In the genomic region with DNA sequence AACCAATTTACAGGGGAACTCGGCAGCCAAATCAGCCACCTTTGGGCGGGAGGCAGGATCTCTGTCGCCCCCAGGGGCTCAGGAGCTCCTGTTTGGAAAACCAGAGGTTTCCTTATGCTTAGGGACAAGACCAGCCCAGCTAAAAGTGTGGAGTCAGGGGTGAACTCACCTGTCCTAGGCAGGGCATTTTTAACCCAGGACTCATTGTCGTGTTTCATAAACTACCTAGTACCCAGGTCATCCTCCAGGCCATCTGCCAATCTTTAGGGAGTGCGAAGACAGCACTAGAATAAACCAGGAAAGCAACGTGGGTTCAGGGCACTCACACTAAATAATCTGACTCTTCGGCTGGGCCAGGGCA, we compare ENCODE assay signal across 9 mouse cellular contexts.
DNase-seq lines count a peak whose midpoint lies in the region; ATAC-seq lines count a peak whose summit lies in the region.
"Had no signal": no experiment of that assay in that cellular context is flagged by ENCODE, and none has a peak within 500 bp of the region (broad histone marks: within the 10 kb centered on the region; RNA-seq: fewer than 3 reads in every experiment).

No protein-coding gene starts in this region.

- 0 out of 2 replicates have a peak overlapping the region, but pooled peaks have one; percentile 8 for H3K4me3 ChIP-seq in heart, embryonic 11.5 days (ENCODE audit: low read depth, low read length)
- H3K4me3 ChIP-seq in lung, embryonic 16.5 days (ENCODE audit: low read length), result no peak overlapping the region; the same call in 1 of the 2 replicates
- no peak overlapping the region for H3K4me3 ChIP-seq in forebrain, embryonic 15.5 days
- H3K4me3 ChIP-seq in midbrain, embryonic 13.5 days (replicated peaks), result no peak overlapping the region

- no peak overlapping the region for H3K27ac ChIP-seq in heart, embryonic 11.5 days (ENCODE audit: low read depth, low read length)
- H3K27ac ChIP-seq in lung, embryonic 16.5 days (ENCODE audit: low read length), result no peak overlapping the region
- H3K27ac ChIP-seq in forebrain, embryonic 15.5 days (replicated peaks), result no peak overlapping the region
- H3K27ac ChIP-seq in midbrain, embryonic 13.5 days, result no peak overlapping the region
- H3K27ac ChIP-seq: macrophage had no signal

- H3K27me3 ChIP-seq in heart, embryonic 11.5 days (ENCODE audit: control insufficient read depth, insufficient read depth, low read length), result no peaks in the 10 kb centered on the region
- no peaks in the 10 kb centered on the region for H3K27me3 ChIP-seq in lung, embryonic 16.5 days (ENCODE audit: control insufficient read depth, insufficient read depth, low read depth, low read length)
- no peaks in the 10 kb centered on the region for H3K27me3 ChIP-seq in forebrain, embryonic 15.5 days
- peaks cover 4% of the 10 kb centered on the region; the same call in 1 of the 2 replicates for H3K27me3 ChIP-seq in midbrain, embryonic 13.5 days

- no peaks in the 10 kb centered on the region for H3K36me3 ChIP-seq in heart, embryonic 11.5 days (ENCODE audit: control insufficient read depth, insufficient read depth, low read length)
- H3K36me3 ChIP-seq in lung, embryonic 16.5 days (ENCODE audit: control insufficient read depth, insufficient read depth, low read length), result no peaks in the 10 kb centered on the region
- H3K36me3 ChIP-seq in forebrain, embryonic 15.5 days, result no peaks in the 10 kb centered on the region
- H3K36me3 ChIP-seq in midbrain, embryonic 13.5 days, result no peaks in the 10 kb centered on the region

- peak overlapping the region; percentile 44; the same call in 1 of the 2 replicates for H3K4me2 ChIP-seq in heart, embryonic 11.5 days
- peak overlapping the region; percentile 43 for H3K4me2 ChIP-seq in lung, embryonic 16.5 days (ENCODE audit: low read depth, low read length)
- 0 out of 2 replicates have a peak overlapping the region, but pooled peaks have one; percentile 28 for H3K4me2 ChIP-seq in forebrain, embryonic 15.5 days (replicated peaks)
- peak overlapping the region; percentile 34 for H3K4me2 ChIP-seq in midbrain, embryonic 13.5 days (replicated peaks)

- H3K9me3 ChIP-seq in heart, embryonic 11.5 days (replicated peaks; ENCODE audit: control insufficient read depth, low read length), result no peaks in the 10 kb centered on the region
- no peaks in the 10 kb centered on the region for H3K9me3 ChIP-seq in lung, embryonic 16.5 days (ENCODE audit: control insufficient read depth, low read length)
- no peaks in the 10 kb centered on the region for H3K9me3 ChIP-seq in forebrain, embryonic 15.5 days
- H3K9me3 ChIP-seq in midbrain, embryonic 13.5 days, result no peaks in the 10 kb centered on the region

- H3K9ac ChIP-seq in heart, embryonic 11.5 days (ENCODE audit: low read depth, low read length), result no peak overlapping the region
- H3K9ac ChIP-seq in lung, embryonic 16.5 days (ENCODE audit: low read length), result no peak overlapping the region
- H3K9ac ChIP-seq in forebrain, embryonic 15.5 days (replicated peaks), result 0 out of 2 replicates have a peak overlapping the region, but pooled peaks have one; percentile 8
- no peak overlapping the region for H3K9ac ChIP-seq in midbrain, embryonic 13.5 days (replicated peaks)

- 0 out of 2 replicates have a peak, but pooled peaks have one; percentile 31 for ATAC-seq in heart, embryonic 11.5 days (replicated peaks; ENCODE audit: insufficient number of reproducible peaks, low FRiP score, low TSS enrichment)
- no peak for ATAC-seq in lung, embryonic 16.5 days (ENCODE audit: low read depth)
- ATAC-seq in forebrain, embryonic 15.5 days (replicated peaks), result no peak
- ATAC-seq in midbrain, embryonic 13.5 days, result no peak

- H3K4me1 ChIP-seq in heart, embryonic 11.5 days (ENCODE audit: control insufficient read depth, insufficient read depth, low read length), result peaks cover 15% of the 10 kb centered on the region
- peaks cover 3% of the 10 kb centered on the region for H3K4me1 ChIP-seq in lung, embryonic 16.5 days (replicated peaks; ENCODE audit: control insufficient read depth, insufficient read depth, low read length)
- peaks cover 14% of the 10 kb centered on the region for H3K4me1 ChIP-seq in forebrain, embryonic 15.5 days
- H3K4me1 ChIP-seq in midbrain, embryonic 13.5 days (replicated peaks), result peaks cover 9% of the 10 kb centered on the region; the same call in 1 of the 2 replicates

- DNase-seq in heart, adult 18-20 months, result no peak
- DNase-seq in lung, postnatal 10 days, result no peak
- no peak for DNase-seq in adrenal gland, adult 2 months
- DNase-seq in gastrocnemius, adult 8-10 months (ENCODE audit: low spot score in 2 of 2), result no peak

- 49% methylated on average over 7 of the region's 7 CpGs for WGBS in heart, embryonic 11.5 days (ENCODE audit: insufficient replicate concordance)
- whole genome bisulfite sequencing in lung, embryonic 16.5 days, result 58% methylated on average over 7 of the region's 7 CpGs
- WGBS in forebrain, embryonic 15.5 days, result 59% methylated on average over 7 of the region's 7 CpGs
- 59% methylated on average over 7 of the region's 7 CpGs for WGBS in midbrain, embryonic 13.5 days
